ENCODE assay signal across 23 mouse cellular contexts in the genomic region with DNA sequence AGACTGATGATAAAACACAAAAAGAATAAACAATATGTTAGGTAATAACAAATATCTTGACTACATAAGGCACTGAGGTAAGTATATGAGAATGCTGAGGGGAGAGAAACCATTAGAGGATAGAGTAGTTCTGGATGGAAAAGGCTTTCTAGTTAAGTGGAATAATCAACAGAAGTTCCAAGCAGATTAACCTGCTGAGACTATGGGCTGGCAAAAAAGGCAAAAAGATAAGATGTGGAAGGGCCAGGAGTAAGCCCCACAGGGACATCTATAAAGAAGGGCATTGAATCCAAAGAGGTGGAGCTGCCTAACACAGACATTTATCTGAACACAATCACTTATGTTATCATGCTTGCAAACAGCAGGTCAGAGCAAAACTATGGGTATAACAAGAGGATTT.
"Had no signal": no experiment of that assay in that cellular context is flagged by ENCODE, and none has a peak within 500 bp of the region (broad histone marks: within the 10 kb centered on the region; RNA-seq: fewer than 3 reads in every experiment).

No protein-coding gene starts in this region.

- DNase-seq: forebrain, postnatal 0 days; gastrocnemius, postnatal 14 days; gastrocnemius, postnatal 36 days; heart, adult 11 months; heart, adult 2 months; heart, postnatal 14 days; heart, postnatal 36 days; kidney, adult 18-20 months; kidney, adult 8-10 months; kidney, postnatal 10 days; kidney, postnatal 25 days; kidney, postnatal 4 days; layer of hippocampus, postnatal 36 days; left cerebral cortex, postnatal 4 days had no signal

- H3K36me3 ChIP-seq: heart, embryonic 13.5 days; heart, embryonic 15.5 days; hindbrain, embryonic 13.5 days; hindbrain, embryonic 15.5 days; limb, embryonic 13.5 days had no signal

- H3K4me2 ChIP-seq: heart, embryonic 11.5 days; heart, embryonic 13.5 days; heart, embryonic 15.5 days; hindbrain, embryonic 13.5 days; hindbrain, embryonic 15.5 days; limb, embryonic 13.5 days had no signal

- H3K27me3 ChIP-seq: heart, embryonic 13.5 days; heart, embryonic 15.5 days; hindbrain, embryonic 13.5 days; hindbrain, embryonic 15.5 days; limb, embryonic 13.5 days had no signal

- H3K9ac ChIP-seq: forebrain, postnatal 0 days; heart, embryonic 13.5 days; heart, embryonic 15.5 days; hindbrain, embryonic 13.5 days; hindbrain, embryonic 15.5 days; limb, embryonic 13.5 days had no signal

- H3K9me3 ChIP-seq: heart, embryonic 13.5 days; heart, embryonic 15.5 days; hindbrain, embryonic 13.5 days; hindbrain, embryonic 15.5 days; limb, embryonic 13.5 days had no signal

- H3K4me1 ChIP-seq: heart, embryonic 13.5 days; heart, embryonic 15.5 days; limb, embryonic 13.5 days had no signal

- H3K27ac ChIP-seq: heart, adult 2 months; heart, embryonic 13.5 days; heart, embryonic 15.5 days; hindbrain, embryonic 13.5 days; hindbrain, embryonic 15.5 days; hindbrain, postnatal 0 days; layer of hippocampus, adult 2 months; limb, embryonic 13.5 days had no signal

- H3K4me3 ChIP-seq: heart, adult 2 months; heart, embryonic 13.5 days; heart, embryonic 15.5 days; hindbrain, embryonic 13.5 days; hindbrain, embryonic 15.5 days; layer of hippocampus, adult 2 months; limb, embryonic 13.5 days had no signal

- ATAC-seq: forebrain, postnatal 0 days; hindbrain, postnatal 0 days; intestine, embryonic 16.5 days had no signal
